In the genomic region with DNA sequence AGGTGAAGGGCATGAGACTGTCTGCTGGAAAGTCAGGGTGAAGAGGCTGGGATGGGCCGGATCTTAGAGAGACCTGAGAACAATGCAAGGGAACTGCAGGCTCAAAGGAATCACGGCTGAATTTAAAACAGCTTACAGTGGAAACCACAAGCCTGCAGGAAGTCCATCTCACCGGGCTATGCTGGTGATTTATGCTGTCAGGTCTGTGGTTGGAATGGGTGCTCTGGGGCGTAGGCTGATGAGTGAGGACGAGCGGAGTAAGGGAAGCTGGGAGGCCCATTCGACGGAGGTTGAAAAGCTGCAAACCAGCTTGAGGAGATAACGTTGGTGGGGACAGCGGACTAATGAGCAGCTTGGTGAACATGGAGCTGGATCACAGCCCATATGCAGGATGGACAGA, we compare ENCODE assay signal across 10 mouse cellular contexts.
DNase-seq lines count a peak whose midpoint lies in the region; ATAC-seq and TF ChIP-seq lines count a peak whose summit lies in the region.
"Had no signal": no experiment of that assay in that cellular context is flagged by ENCODE, and none has a peak within 500 bp of the region (broad histone marks: within the 10 kb centered on the region; RNA-seq: fewer than 3 reads in every experiment).

No protein-coding gene starts in this region.

- TF ChIP-seq CTCF in forebrain, postnatal 0 days (IDR thresholded peaks at IDR 0.05; ENCODE audit: low read depth) = no peak

- peaks cover 10% of the 10 kb centered on the region; the same call in 1 of the 2 replicates for H3K4me1 ChIP-seq in embryonic facial prominence, embryonic 14.5 days (ENCODE audit: control insufficient read depth, insufficient read depth, low read length)
- H3K4me1 ChIP-seq in forebrain, postnatal 0 days (ENCODE audit: insufficient read depth) = no peaks in the 10 kb centered on the region; the same call in 1 of the 2 replicates

- H3K27me3 ChIP-seq in embryonic facial prominence, embryonic 14.5 days (replicated peaks; ENCODE audit: control insufficient read depth, insufficient read depth, low read length) = no peaks in the 10 kb centered on the region
- H3K27me3 ChIP-seq in forebrain, postnatal 0 days (ENCODE audit: insufficient read depth, low read length) = no peaks in the 10 kb centered on the region

- no peak for ATAC-seq in embryonic facial prominence, embryonic 14.5 days (ENCODE audit: low read depth)
- peak; percentile 75; the same call in 1 of the 2 replicates for ATAC-seq in megakaryocyte-erythroid progenitor cell, adult 5-6 weeks (replicated peaks; ENCODE audit: low FRiP score, low TSS enrichment, poor library complexity, severe bottlenecking)
- no peak for ATAC-seq in forebrain, postnatal 0 days
- ATAC-seq: inflammation-experienced regulatory T-cells, adult 6 months had no signal

- no peak overlapping the region for H3K9ac ChIP-seq in embryonic facial prominence, embryonic 14.5 days (ENCODE audit: low read depth, low read length)
- no peak overlapping the region for H3K9ac ChIP-seq in forebrain, postnatal 0 days

- no peaks in the 10 kb centered on the region for H3K36me3 ChIP-seq in embryonic facial prominence, embryonic 14.5 days (ENCODE audit: control insufficient read depth, insufficient read depth, low read length)
- no peaks in the 10 kb centered on the region for H3K36me3 ChIP-seq in forebrain, postnatal 0 days (ENCODE audit: insufficient read depth)

- peaks cover 5% of the 10 kb centered on the region; the same call in 1 of the 2 replicates for H3K9me3 ChIP-seq in embryonic facial prominence, embryonic 14.5 days (ENCODE audit: control insufficient read depth, low read length)
- H3K9me3 ChIP-seq in forebrain, postnatal 0 days (ENCODE audit: low read length) = no peaks in the 10 kb centered on the region

- 46% methylated on average over 10 of the region's 10 CpGs for WGBS in embryonic facial prominence, embryonic 14.5 days
- 60% methylated on average over 10 of the region's 10 CpGs for WGBS in forebrain, postnatal 0 days

- H3K27ac ChIP-seq in embryonic facial prominence, embryonic 14.5 days (replicated peaks; ENCODE audit: low read depth, low read length) = no peak overlapping the region
- no peak overlapping the region for H3K27ac ChIP-seq in forebrain, postnatal 0 days (ENCODE audit: low read depth, low read length)
- H3K27ac ChIP-seq: stomach, postnatal 0 days had no signal

- DNase-seq in kidney, postnatal 10 days = peak; percentile 20
- DNase-seq in kidney, adult 18-20 months = no peak
- peak; percentile 65 for DNase-seq in ES-CJ7 (ENCODE audit: low read depth, low spot score)
- peak; percentile 61 for DNase-seq in embryonic facial prominence, embryonic 14.5 days (ENCODE audit: low spot score)
- DNase-seq in forebrain, postnatal 0 days = no peak
- no peak for DNase-seq in thymus, postnatal 4 days
- DNase-seq: gastrocnemius, postnatal 25 days had no signal

- no peak overlapping the region for H3K4me2 ChIP-seq in embryonic facial prominence, embryonic 14.5 days (ENCODE audit: low read depth, low read length)
- H3K4me2 ChIP-seq in forebrain, postnatal 0 days (ENCODE audit: low read depth) = no peak overlapping the region

- H3K4me3 ChIP-seq in embryonic facial prominence, embryonic 14.5 days (ENCODE audit: low read depth, low read length) = no peak overlapping the region
- no peak overlapping the region for H3K4me3 ChIP-seq in forebrain, postnatal 0 days (ENCODE audit: low read depth, low read length)

Comparison
In these comparisons a context has a peak if more than half of its experiments do, and no peak if none do; other contexts are left out.
1. DNase-seq: peak in kidney, postnatal 10 days (single experiment), ES-CJ7 (single experiment) and embryonic facial prominence, embryonic 14.5 days (single experiment); none in kidney, adult 18-20 months (single experiment), forebrain, postnatal 0 days (single experiment) and thymus, postnatal 4 days (single experiment).